Mouse (Mus musculus) cerebellum, adult 2 months (tissue): ENCODE data around the gene Chit1.

Experiments
- CTCF ChIP-seq: fragments of 200-500 bp; IDR thresholded peaks from 2 replicates; pipeline ENCODE4 v1.5.1; 2011; ENCODE audit warnings: low read depth, mild to moderate bottlenecking, control low read depth, low read length, moderate library complexity, borderline replicate concordance; ENCODE audit not compliant: insufficient read depth
- POLR2A ChIP-seq: fragments of 200-500 bp; IDR thresholded peaks from 2 replicates; pipeline ENCODE4 v1.6.1; 2011; ENCODE audit warnings: low read length, control low read depth, borderline replicate concordance; ENCODE audit not compliant: insufficient read depth

- TF ChIP-seq CTCF (no peak), POLR2A (no peak)
These were observed 77.2 kb downstream of the Chit1 start for GRCm38 (mm10) chr1:134188217-134188616.
